Mouse (Mus musculus): ENCODE results near the gene Adamts18. TPM values are rescaled to one million over a fixed set of nuclear protein-coding genes. Genes with fewer than 3 reads are reported as not detected.

The Adamts18 gene
- polyA plus RNA-seq, 1 experiment from 2014 or later: 3.5 TPM

GRCm38 (mm10) chr8:113665951-113666350, 182.6 kb downstream of the Adamts18 start:
- H3K4me2 ChIP-seq (ENCODE audit: low read length): no peak overlapping the region
- no peak overlapping the region for H3K9ac ChIP-seq (ENCODE audit: low read depth, low read length)
- H3K4me1 ChIP-seq (ENCODE audit: control insufficient read depth, insufficient read depth, low read depth, low read length): peaks cover 2% of the 10 kb centered on the region; the same call in 1 of the 2 replicates
- no peak overlapping the region for H3K4me3 ChIP-seq (ENCODE audit: low read length)
- H3K27me3 ChIP-seq (replicated peaks; ENCODE audit: control insufficient read depth, insufficient read depth, low read length): no peaks in the 10 kb centered on the region
- no peaks in the 10 kb centered on the region for H3K36me3 ChIP-seq (ENCODE audit: control insufficient read depth, insufficient read depth, low read length)
- H3K9me3 ChIP-seq (ENCODE audit: control insufficient read depth, low read length): no peaks in the 10 kb centered on the region
- ATAC-seq: no peak
- 69% methylated on average over 8 of the region's 8 CpGs for WGBS
- H3K27ac ChIP-seq (ENCODE audit: low read depth, low read length): no peak overlapping the region

GRCm38 (mm10) chr8:113665036-113665435, 183.5 kb downstream of the Adamts18 start:
- no peak overlapping the region for H3K4me3 ChIP-seq (ENCODE audit: low read length)
- no peaks in the 10 kb centered on the region for H3K36me3 ChIP-seq (ENCODE audit: control insufficient read depth, insufficient read depth, low read length)
- H3K27me3 ChIP-seq (replicated peaks; ENCODE audit: control insufficient read depth, insufficient read depth, low read length): no peaks in the 10 kb centered on the region
- H3K4me1 ChIP-seq (ENCODE audit: control insufficient read depth, insufficient read depth, low read depth, low read length): peaks cover 2% of the 10 kb centered on the region; the same call in 1 of the 2 replicates
- no peak overlapping the region for H3K4me2 ChIP-seq (ENCODE audit: low read length)
- 51% methylated on average over 4 of the region's 4 CpGs for WGBS
- H3K9me3 ChIP-seq (ENCODE audit: control insufficient read depth, low read length): no peaks in the 10 kb centered on the region
- no peak overlapping the region for H3K27ac ChIP-seq (ENCODE audit: low read depth, low read length)
- no peak overlapping the region for H3K9ac ChIP-seq (ENCODE audit: low read depth, low read length)
- ATAC-seq: peak; percentile 67

- H3K9me3 ChIP-seq (ENCODE audit: control insufficient read depth, low read length): no peaks in the 10 kb centered on the region
- H3K36me3 ChIP-seq (ENCODE audit: control insufficient read depth, insufficient read depth, low read length): no peaks in the 10 kb centered on the region
- H3K9ac ChIP-seq (ENCODE audit: low read depth, low read length): no peak overlapping the region
- ATAC-seq: peak; percentile 94
- no peak overlapping the region for H3K4me2 ChIP-seq (ENCODE audit: low read length)
- peaks cover 2% of the 10 kb centered on the region; the same call in 1 of the 2 replicates for H3K4me1 ChIP-seq (ENCODE audit: control insufficient read depth, insufficient read depth, low read depth, low read length)
- no peaks in the 10 kb centered on the region for H3K27me3 ChIP-seq (replicated peaks; ENCODE audit: control insufficient read depth, insufficient read depth, low read length)
- WGBS: 8% methylated on average over 2 of the region's 2 CpGs
- H3K27ac ChIP-seq (ENCODE audit: low read depth, low read length): no peak overlapping the region
- H3K4me3 ChIP-seq (ENCODE audit: low read length): no peak overlapping the region
These were observed 184.0 kb downstream of the Adamts18 start for GRCm38 (mm10) chr8:113664544-113664943.

GRCm38 (mm10) chr8:113660128-113660527, 188.4 kb downstream of the Adamts18 start:
- H3K4me3 ChIP-seq (ENCODE audit: low read length): no peak overlapping the region
- H3K27me3 ChIP-seq (replicated peaks; ENCODE audit: control insufficient read depth, insufficient read depth, low read length): no peaks in the 10 kb centered on the region
- ATAC-seq: no peak
- no peak overlapping the region for H3K9ac ChIP-seq (ENCODE audit: low read depth, low read length)
- no peaks in the 10 kb centered on the region for H3K9me3 ChIP-seq (ENCODE audit: control insufficient read depth, low read length)
- H3K4me1 ChIP-seq (ENCODE audit: control insufficient read depth, insufficient read depth, low read depth, low read length): peaks cover 2% of the 10 kb centered on the region; the same call in 1 of the 2 replicates
- no peak overlapping the region for H3K4me2 ChIP-seq (ENCODE audit: low read length)
- H3K36me3 ChIP-seq (ENCODE audit: control insufficient read depth, insufficient read depth, low read length): no peaks in the 10 kb centered on the region
- H3K27ac ChIP-seq (ENCODE audit: low read depth, low read length): no peak overlapping the region
- 92% methylated on average over 1 of the region's 1 CpGs for WGBS

GRCm38 (mm10) chr8:113656681-113657298, 191.7 kb downstream of the Adamts18 start:
- Histone ChIP-seq H3K9me3 (ENCODE audit: control insufficient read depth, low read length) (no peaks in the 10 kb centered on the region), H3K9ac (ENCODE audit: low read depth, low read length) (no peak overlapping the region), H3K4me2 (ENCODE audit: low read length) (no peak overlapping the region), H3K4me3 (ENCODE audit: low read length) (no peak overlapping the region), H3K27me3 (replicated peaks; ENCODE audit: control insufficient read depth, insufficient read depth, low read length) (no peaks in the 10 kb centered on the region), H3K27ac (ENCODE audit: low read depth, low read length) (no peak overlapping the region), H3K4me1 (ENCODE audit: control insufficient read depth, insufficient read depth, low read depth, low read length) (no peaks in the 10 kb centered on the region), H3K36me3 (ENCODE audit: control insufficient read depth, insufficient read depth, low read length) (no peaks in the 10 kb centered on the region)
- 76% methylated on average over 11 of the region's 11 CpGs for WGBS
- no peak for ATAC-seq

GRCm38 (mm10) chr8:113656154-113656553, 192.4 kb downstream of the Adamts18 start:
- no peak for ATAC-seq
- WGBS: 86% methylated on average over 5 of the region's 5 CpGs

GRCm38 (mm10) chr8:113653151-113653550, 195.4 kb downstream of the Adamts18 start:
- H3K27ac ChIP-seq (ENCODE audit: low read depth, low read length): no peak overlapping the region
- no peaks in the 10 kb centered on the region for H3K27me3 ChIP-seq (replicated peaks; ENCODE audit: control insufficient read depth, insufficient read depth, low read length)
- no peak overlapping the region for H3K9ac ChIP-seq (ENCODE audit: low read depth, low read length)
- H3K36me3 ChIP-seq (ENCODE audit: control insufficient read depth, insufficient read depth, low read length): no peaks in the 10 kb centered on the region
- no peak for ATAC-seq
- H3K4me3 ChIP-seq (ENCODE audit: low read length): no peak overlapping the region
- no peak overlapping the region for H3K4me2 ChIP-seq (ENCODE audit: low read length)
- H3K4me1 ChIP-seq (ENCODE audit: control insufficient read depth, insufficient read depth, low read depth, low read length): no peaks in the 10 kb centered on the region
- H3K9me3 ChIP-seq (ENCODE audit: control insufficient read depth, low read length): no peaks in the 10 kb centered on the region
- 62% methylated on average over 4 of the region's 4 CpGs for WGBS

More at GRCm38 (mm10) chr8:113656154-113656553, 192.4 kb downstream of the Adamts18 start:
- no peak overlapping the region for H3K27ac ChIP-seq (ENCODE audit: low read depth, low read length)
- no peaks in the 10 kb centered on the region for H3K9me3 ChIP-seq (ENCODE audit: control insufficient read depth, low read length)
- no peaks in the 10 kb centered on the region for H3K27me3 ChIP-seq (replicated peaks; ENCODE audit: control insufficient read depth, insufficient read depth, low read length)
- H3K9ac ChIP-seq (ENCODE audit: low read depth, low read length): no peak overlapping the region
- H3K4me2 ChIP-seq (ENCODE audit: low read length): no peak overlapping the region
- no peak overlapping the region for H3K4me3 ChIP-seq (ENCODE audit: low read length)
- H3K4me1 ChIP-seq (ENCODE audit: control insufficient read depth, insufficient read depth, low read depth, low read length): no peaks in the 10 kb centered on the region
- no peaks in the 10 kb centered on the region for H3K36me3 ChIP-seq (ENCODE audit: control insufficient read depth, insufficient read depth, low read length)

GRCm38 (mm10) chr8:113652450-113652849, 196.1 kb downstream of the Adamts18 start:
- Histone ChIP-seq H3K4me2 (ENCODE audit: low read length) (no peak overlapping the region), H3K27me3 (replicated peaks; ENCODE audit: control insufficient read depth, insufficient read depth, low read length) (no peaks in the 10 kb centered on the region), H3K27ac (ENCODE audit: low read depth, low read length) (no peak overlapping the region), H3K9ac (ENCODE audit: low read depth, low read length) (no peak overlapping the region), H3K4me3 (ENCODE audit: low read length) (no peak overlapping the region), H3K4me1 (ENCODE audit: control insufficient read depth, insufficient read depth, low read depth, low read length) (no peaks in the 10 kb centered on the region), H3K9me3 (ENCODE audit: control insufficient read depth, low read length) (no peaks in the 10 kb centered on the region), H3K36me3 (ENCODE audit: control insufficient read depth, insufficient read depth, low read length) (no peaks in the 10 kb centered on the region)
- no peak for ATAC-seq
- 85% methylated on average over 11 of the region's 12 CpGs for WGBS

All from hindbrain, embryonic 16.5 days (tissue).